Comparison of ENCODE assay signal across 8 mouse cellular contexts in genomic region chr5:137290677-137291076, GRCm38 (mm10). TPM values are rescaled to one million over a fixed set of nuclear protein-coding genes. Genes with fewer than 3 reads are reported as not detected.
DNase-seq lines count a peak whose midpoint lies in the region; ATAC-seq and TF ChIP-seq lines count a peak whose summit lies in the region.
"Had no signal": no experiment of that assay in that cellular context is flagged by ENCODE, and none has a peak within 500 bp of the region (broad histone marks: within the 10 kb centered on the region; RNA-seq: fewer than 3 reads in every experiment).

No protein-coding gene starts in this region.

- no peaks in the 10 kb centered on the region for H3K9me3 ChIP-seq in kidney, embryonic 15.5 days (replicated peaks)
- H3K9me3 ChIP-seq: embryonic facial prominence, embryonic 15.5 days had no signal

- H3K27me3 ChIP-seq in heart, adult 2 months (ENCODE audit: control insufficient read depth, insufficient read depth, low read length): no peaks in the 10 kb centered on the region; the same call in 1 of the 2 replicates
- peaks cover 60% of the 10 kb centered on the region for H3K27me3 ChIP-seq in kidney, embryonic 15.5 days

- no peak for TF ChIP-seq EP300 in heart, adult 2 months (IDR thresholded peaks at IDR 0.05; ENCODE audit: insufficient read depth, low read depth, low read length)

- H3K79me2 ChIP-seq in heart, adult 2 months (replicated peaks; ENCODE audit: control insufficient read depth, insufficient read depth, low read length): no peaks in the 10 kb centered on the region

- H3K4me1 ChIP-seq in heart, adult 2 months (ENCODE audit: control insufficient read depth, insufficient read depth, low read length): no peaks in the 10 kb centered on the region
- peaks cover 63% of the 10 kb centered on the region for H3K4me1 ChIP-seq in kidney, embryonic 15.5 days

- intact Hi-C loops in heart, adult 2 months (cut with DNase I): no loop called here

- no peak overlapping the region for H3K9ac ChIP-seq in heart, adult 2 months (ENCODE audit: low read depth, low read length)
- H3K9ac ChIP-seq in kidney, embryonic 15.5 days: 0 out of 2 replicates have a peak overlapping the region, but pooled peaks have one; percentile 7
- H3K9ac ChIP-seq: embryonic facial prominence, embryonic 15.5 days had no signal

- no peak overlapping the region for H3K4me2 ChIP-seq in kidney, embryonic 15.5 days
- H3K4me2 ChIP-seq: embryonic facial prominence, embryonic 15.5 days had no signal

- peak; percentile 71 for DNase-seq in urinary bladder, postnatal 14 days (ENCODE audit: low spot score)
- no peak for DNase-seq in urinary bladder, adult 18-20 months (ENCODE audit: low spot score in 2 of 2)
- peak; percentile 77 for DNase-seq in cerebellum, adult 9-10 months
- DNase-seq in heart, adult 2 months: peak; percentile 72 to 73
- DNase-seq in lung, postnatal 4 days: peak; percentile 80 to 81
- DNase-seq in spleen, postnatal 10 days (ENCODE audit: low spot score in 2 of 2): peak; percentile 94 to 95

- H3K4me3 ChIP-seq in heart, adult 2 months: no peak overlapping the region
- no peak overlapping the region; the same call in 1 of the 2 replicates for H3K4me3 ChIP-seq in kidney, embryonic 15.5 days (replicated peaks)

- no peak for TF ChIP-seq POLR2A in heart, adult 2 months (IDR thresholded peaks at IDR 0.05; ENCODE audit: insufficient read depth, low read depth, low read length)

- peak; percentile 10; the same call in 1 of the 2 replicates for ATAC-seq in kidney, embryonic 15.5 days (replicated peaks; ENCODE audit: low FRiP score)

- no peak overlapping the region for H3K27ac ChIP-seq in heart, adult 2 months
- no peak overlapping the region for H3K27ac ChIP-seq in kidney, embryonic 15.5 days
- H3K27ac ChIP-seq: embryonic facial prominence, embryonic 15.5 days had no signal

- no peaks in the 10 kb centered on the region for H3K36me3 ChIP-seq in heart, adult 2 months (ENCODE audit: control insufficient read depth, insufficient read depth, low read length)
- peaks cover 9% of the 10 kb centered on the region for H3K36me3 ChIP-seq in kidney, embryonic 15.5 days

- peak; percentile 84 for TF ChIP-seq CTCF in heart, adult 2 months (IDR thresholded peaks at IDR 0.05)

- WGBS in heart, adult 2 months: 27% methylated on average over 15 of the region's 15 CpGs
- WGBS in kidney, embryonic 15.5 days: 23% methylated on average over 15 of the region's 15 CpGs

RNA-seq across cellular contexts. Expression of gene Ache, which starts 3.4 kb away (rescaled TPM):
- 1 to 10 TPM; 1.5 to 2.2 TPM for total RNA-seq in heart, adult 2 months (2021)
- 3.5 and 4.9 TPM in 2 replicates for polyA plus RNA-seq in heart, adult 2 months (2012; rRNA removed)
- polyA plus RNA-seq in kidney, embryonic 15.5 days (2015; fragmentation: Nextera tagmentation; extraction: Ambion mirVana): 2.7 and 3.6 TPM in 2 replicates

RNA-seq across cellular contexts. Expression of gene Ufsp1, which starts 3.8 kb away (rescaled TPM):
- 1 to 10 TPM; 8.1 to 8.8 TPM for total RNA-seq in heart, adult 2 months (2021)
- polyA plus RNA-seq in heart, adult 2 months (2012; rRNA removed): 11.8 and 12.8 TPM in 2 replicates
- 5.9 and 7.3 TPM in 2 replicates for polyA plus RNA-seq in kidney, embryonic 15.5 days (2015; fragmentation: Nextera tagmentation; extraction: Ambion mirVana)

RNA-seq across cellular contexts. Expression of gene Srrt, which starts 16.8 kb away (rescaled TPM):
- 10 to 100 TPM; 60.5 to 66.4 TPM for total RNA-seq in heart, adult 2 months (2021)
- 63.9 and 74.2 TPM in 2 replicates for polyA plus RNA-seq in heart, adult 2 months (2012; rRNA removed)
- polyA plus RNA-seq in kidney, embryonic 15.5 days (2015; fragmentation: Nextera tagmentation; extraction: Ambion mirVana): 141 and 158 TPM in 2 replicates

RNA-seq across cellular contexts. Expression of gene Trip6, which starts 23.5 kb away (rescaled TPM):
- 10 to 100 TPM; 12.5 to 13.6 TPM for total RNA-seq in heart, adult 2 months (2021)
- 23.5 and 24.2 TPM in 2 replicates for polyA plus RNA-seq in heart, adult 2 months (2012; rRNA removed)
- polyA plus RNA-seq in kidney, embryonic 15.5 days (2015; fragmentation: Nextera tagmentation; extraction: Ambion mirVana): 77.9 and 87.5 TPM in 2 replicates

RNA-seq across cellular contexts. Expression of gene Slc12a9, which starts 42.7 kb away (rescaled TPM):
- total RNA-seq in heart, adult 2 months (2021): 1 to 10 TPM; 1.7 to 2.2 TPM
- 6.0 and 8.9 TPM in 2 replicates for polyA plus RNA-seq in heart, adult 2 months (2012; rRNA removed)
- 14.2 and 16.0 TPM in 2 replicates for polyA plus RNA-seq in kidney, embryonic 15.5 days (2015; fragmentation: Nextera tagmentation; extraction: Ambion mirVana)

Comparison
In these comparisons a context has a peak if more than half of its experiments do, and no peak if none do; other contexts are left out.
1. DNase-seq: peak in urinary bladder, postnatal 14 days (single experiment), cerebellum, adult 9-10 months (single experiment), heart, adult 2 months (2 of 2), lung, postnatal 4 days (2 of 2) and spleen, postnatal 10 days (2 of 2); none in urinary bladder, adult 18-20 months (0 of 2).